Mouse (Mus musculus) activated CD4-positive, CD25-positive, alpha-beta regulatory T cell, adult 4 months (primary cell): ENCODE results near the gene Pms2. TPM values are rescaled to one million over a fixed set of nuclear protein-coding genes. Genes with fewer than 3 reads are reported as not detected.

Experiments
- polyA plus RNA-seq, 2 experiments: library from polyadenylated mRNA; unstranded; fragments of 100-300 nt; shearing (Covaris generic); gene quantifications; one replicate each; pipeline ENCODE4 v1.2.1; 2017

The Pms2 gene
- polyA plus RNA-seq, 2 experiments from 2014 or later, result 37.0 to 39.8 TPM

Other genes starting within 250 kb of the Pms2 start
- 1 to 10 TPM; 8.3 to 9.3 TPM for gene Usp42, start 177.7 kb upstream of the Pms2 start, polyA plus RNA-seq
- 10 to 100 TPM; 22.4 to 23.5 TPM for gene Eif2ak1, start 92.2 kb upstream of the Pms2 start, polyA plus RNA-seq
- under 1 TPM in 1 of 2 experiments, not detected in 1; 0.69 TPM for gene Ankrd61, start 12.3 kb upstream of the Pms2 start, polyA plus RNA-seq
- gene Aimp2, start 117 bp upstream of the Pms2 start, polyA plus RNA-seq, result 10 to 100 TPM; 32.3 to 54.2 TPM
- 1 to 10 TPM in 1 of 2 experiments, not detected in 1; 2.7 TPM for gene Gm42421, start 18.2 kb downstream of the Pms2 start, polyA plus RNA-seq
- not detected for gene Rsph10b, start 23.1 kb downstream of the Pms2 start, polyA plus RNA-seq
- 10 to 100 TPM; 37.5 to 38.6 TPM for gene Ccz1, start 104.9 kb downstream of the Pms2 start, polyA plus RNA-seq
- not detected for gene Ocm, start 116.7 kb downstream of the Pms2 start, polyA plus RNA-seq
- 1 to 10 TPM; 3.7 to 4.3 TPM for gene Lmtk2, start 190.5 kb downstream of the Pms2 start, polyA plus RNA-seq